Mouse (Mus musculus) CD8-positive naive resting alpha-beta T cell, adult 2 months (primary cell): ENCODE measurements around the gene Cdc25b.
"Not testable (repeated sequence)": the region's sequence is repeated elsewhere in the genome, so short reads cannot be mapped to it uniquely, and the experiment has no call there.

Experiments
- DNase-seq, 2 experiments: peaks; one replicate each; pipeline ENCODE4 v3.0.0; 2022; ENCODE audit warnings: low read depth in 2 of 2, low spot score in 2 of 2

The Cdc25b gene

GRCm38 (mm10) chr2:131223569-131223968 lies 36.8 kb downstream of the Cdc25b start:
- DNase-seq: no peak

GRCm38 (mm10) chr2:131225178-131225577 lies 38.4 kb downstream of the Cdc25b start:
- no peak for DNase-seq

GRCm38 (mm10) chr2:131226669-131227068 lies 39.9 kb downstream of the Cdc25b start:
- not testable (repeated sequence) for DNase-seq

- DNase-seq: no peak
Observed at GRCm38 (mm10) chr2:131227243-131227642, 40.5 kb downstream of the Cdc25b start.

GRCm38 (mm10) chr2:131232558-131232957 lies 45.8 kb downstream of the Cdc25b start:
- no peak for DNase-seq

GRCm38 (mm10) chr2:131233307-131234126 lies 46.8 kb downstream of the Cdc25b start, which contains the start of gene Mavs:
Mavs (plus strand) TSS chr2:131234063.
- peak; percentile 87 to 91 for DNase-seq

- no peak for DNase-seq
Observed at GRCm38 (mm10) chr2:131234127-131234650, 47.4 kb downstream of the Cdc25b start.

GRCm38 (mm10) chr2:131234970-131235635 lies 48.4 kb downstream of the Cdc25b start:
- no peak for DNase-seq

GRCm38 (mm10) chr2:131242180-131242579 lies 55.4 kb downstream of the Cdc25b start:
- DNase-seq: no peak

GRCm38 (mm10) chr2:131242929-131243328 lies 56.2 kb downstream of the Cdc25b start:
- DNase-seq: no peak
